Mouse (Mus musculus) mesoderm, embryonic 11.5 days (tissue): ENCODE results near the gene Fgfr2.
A peak's percentile ranks its signal among the peaks of the same experiment; 100 is the strongest.

Source experiments
- DNase-seq: peaks from one replicate; pipeline ENCODE4 v3.0.0-alpha.2; 2012; ENCODE audit warnings: low read depth, low spot score

Gene Fgfr2

GRCm38 (mm10) chr7:132803336-132803735, 319.8 kb downstream of the Fgfr2 start:
- DNase-seq: no peak

GRCm38 (mm10) chr7:132802691-132803090, 320.5 kb downstream of the Fgfr2 start:
- DNase-seq: no peak

GRCm38 (mm10) chr7:132802066-132802465, 321.1 kb downstream of the Fgfr2 start:
- no peak for DNase-seq

GRCm38 (mm10) chr7:132801509-132801908, 321.6 kb downstream of the Fgfr2 start:
- no peak for DNase-seq

GRCm38 (mm10) chr7:132800868-132801267, 322.3 kb downstream of the Fgfr2 start:
- no peak for DNase-seq

- DNase-seq: no peak
Measured at GRCm38 (mm10) chr7:132799119-132800016, 323.8 kb downstream of the Fgfr2 start.

GRCm38 (mm10) chr7:132795141-132795540, 328.0 kb downstream of the Fgfr2 start:
- DNase-seq: no peak

GRCm38 (mm10) chr7:132793467-132793866, 329.7 kb downstream of the Fgfr2 start:
- DNase-seq: no peak

GRCm38 (mm10) chr7:132790447-132791219, 332.5 kb downstream of the Fgfr2 start:
- no peak for DNase-seq

- no peak for DNase-seq
Measured at GRCm38 (mm10) chr7:132788826-132789225, 334.3 kb downstream of the Fgfr2 start.

- DNase-seq: no peak
Measured at GRCm38 (mm10) chr7:132787496-132788190, 335.5 kb downstream of the Fgfr2 start.

- no peak for DNase-seq
Measured at GRCm38 (mm10) chr7:132787022-132787421, 336.1 kb downstream of the Fgfr2 start.

GRCm38 (mm10) chr7:132786522-132786921, 336.6 kb downstream of the Fgfr2 start:
- DNase-seq: no peak

GRCm38 (mm10) chr7:132786011-132786410, 337.1 kb downstream of the Fgfr2 start:
- DNase-seq: no peak

GRCm38 (mm10) chr7:132784101-132784500, 339.0 kb downstream of the Fgfr2 start:
- no peak for DNase-seq

GRCm38 (mm10) chr7:132781850-132782249, 341.3 kb downstream of the Fgfr2 start:
- no peak for DNase-seq

- DNase-seq: peak; percentile 68
Measured at GRCm38 (mm10) chr7:132781130-132781814, 341.9 kb downstream of the Fgfr2 start.

- DNase-seq: peak; percentile 36
Measured at GRCm38 (mm10) chr7:132780611-132781010, 342.5 kb downstream of the Fgfr2 start.

- no peak for DNase-seq
Measured at GRCm38 (mm10) chr7:132778630-132779029, 344.5 kb downstream of the Fgfr2 start.

- no peak for DNase-seq
Measured at GRCm38 (mm10) chr7:132777728-132778453, 345.3 kb downstream of the Fgfr2 start.

GRCm38 (mm10) chr7:132777117-132777516, 346.0 kb downstream of the Fgfr2 start:
- no peak for DNase-seq
